Mouse (Mus musculus) layer of hippocampus, adult 9-11 months (tissue): ENCODE measurements around the gene Stk11.

Source experiments
- DNase-seq: peaks from one replicate; pipeline ENCODE4 v3.0.0; 2022

The Stk11 gene

GRCm38 (mm10) chr10:80146568-80147011 lies 31.0 kb downstream of the Stk11 start:
- peak; percentile 49 for DNase-seq

DNA sequence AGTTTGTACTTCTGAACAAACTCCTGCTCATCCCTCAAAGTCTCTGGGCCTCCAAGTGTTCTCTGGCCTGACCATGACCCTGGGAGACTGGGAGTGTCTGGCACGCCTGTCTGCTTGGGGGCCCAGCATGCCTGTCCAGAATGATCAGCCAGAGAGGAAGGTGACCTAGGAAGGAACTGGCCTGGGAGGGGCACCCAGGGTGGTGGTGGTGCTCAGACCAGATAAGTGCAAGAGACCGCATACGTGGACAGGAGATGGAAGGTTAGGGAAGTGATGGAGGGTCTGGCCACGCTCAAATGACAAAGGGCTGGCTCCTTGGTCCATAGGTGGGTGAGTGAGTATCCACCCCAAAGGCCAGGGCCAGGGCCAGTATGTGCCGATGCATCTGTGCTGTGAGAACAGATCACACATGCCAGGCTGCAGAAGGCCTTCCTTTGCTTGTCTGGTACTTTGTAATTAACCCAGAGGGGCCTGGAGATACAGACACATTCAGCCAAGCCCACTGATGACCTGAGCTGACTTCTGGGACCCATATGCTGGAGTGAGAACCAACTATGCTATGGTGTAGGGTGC lies 31.6 kb downstream of the Stk11 start:
- peak; percentile 47 for DNase-seq

GRCm38 (mm10) chr10:80147719-80148601 lies 32.4 kb downstream of the Stk11 start, which contains the start of gene Midn:
Gene Midn, plus strand, starts transcription at chr10:80148272.
- peak; percentile 73 for DNase-seq

- peak; percentile 94 for DNase-seq
Observed at GRCm38 (mm10) chr10:80148610-80149290, 33.1 kb downstream of the Stk11 start.

DNA sequence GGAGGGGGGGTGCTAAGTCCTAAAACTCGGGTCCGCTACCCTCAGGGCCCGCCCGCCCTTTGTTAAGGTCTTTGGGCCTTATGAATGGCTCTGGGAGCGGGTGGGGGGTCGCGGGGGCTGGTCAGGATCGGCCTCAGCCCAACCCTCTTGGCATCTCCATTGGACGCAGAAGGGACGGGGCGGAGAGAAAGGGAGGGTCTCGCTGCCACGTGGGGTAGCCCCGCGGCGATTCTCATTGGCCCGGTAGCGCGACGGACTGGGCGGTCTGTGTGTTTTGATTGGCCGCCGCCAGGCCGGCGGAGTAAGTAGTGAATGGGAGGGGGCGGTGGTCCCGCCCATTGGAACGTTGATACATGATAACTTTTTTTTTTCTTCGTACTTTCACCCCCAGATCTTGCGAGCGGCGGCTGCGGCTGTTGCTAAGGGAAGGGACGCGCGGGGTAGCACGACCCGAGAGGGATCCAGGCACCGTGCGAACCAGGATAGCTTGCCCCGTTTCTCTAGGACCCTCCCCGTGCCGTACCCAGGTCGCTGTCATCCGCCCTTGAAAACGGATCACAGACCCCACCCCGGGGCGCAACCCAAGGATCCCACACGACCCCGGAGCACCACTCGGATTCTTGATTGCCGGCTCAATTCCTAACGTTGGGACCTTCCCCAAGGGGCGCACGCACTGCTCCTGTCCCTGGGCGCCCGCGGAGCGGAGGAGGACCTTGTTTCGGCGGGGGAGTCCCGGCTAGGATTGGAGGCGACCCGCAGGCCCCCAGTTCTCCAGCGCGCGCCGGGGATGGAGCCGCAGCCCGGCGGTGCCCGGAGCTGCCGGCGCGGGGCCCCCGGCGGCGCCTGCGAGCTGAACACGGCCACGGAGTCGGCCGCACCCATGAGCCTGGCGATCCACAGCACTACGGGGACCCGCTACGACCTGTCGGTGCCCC lies 34.0 kb downstream of the Stk11 start:
- peak; percentile 99 for DNase-seq

GRCm38 (mm10) chr10:80150226-80151210 lies 34.9 kb downstream of the Stk11 start:
- DNase-seq, result peak; percentile 65

DNA sequence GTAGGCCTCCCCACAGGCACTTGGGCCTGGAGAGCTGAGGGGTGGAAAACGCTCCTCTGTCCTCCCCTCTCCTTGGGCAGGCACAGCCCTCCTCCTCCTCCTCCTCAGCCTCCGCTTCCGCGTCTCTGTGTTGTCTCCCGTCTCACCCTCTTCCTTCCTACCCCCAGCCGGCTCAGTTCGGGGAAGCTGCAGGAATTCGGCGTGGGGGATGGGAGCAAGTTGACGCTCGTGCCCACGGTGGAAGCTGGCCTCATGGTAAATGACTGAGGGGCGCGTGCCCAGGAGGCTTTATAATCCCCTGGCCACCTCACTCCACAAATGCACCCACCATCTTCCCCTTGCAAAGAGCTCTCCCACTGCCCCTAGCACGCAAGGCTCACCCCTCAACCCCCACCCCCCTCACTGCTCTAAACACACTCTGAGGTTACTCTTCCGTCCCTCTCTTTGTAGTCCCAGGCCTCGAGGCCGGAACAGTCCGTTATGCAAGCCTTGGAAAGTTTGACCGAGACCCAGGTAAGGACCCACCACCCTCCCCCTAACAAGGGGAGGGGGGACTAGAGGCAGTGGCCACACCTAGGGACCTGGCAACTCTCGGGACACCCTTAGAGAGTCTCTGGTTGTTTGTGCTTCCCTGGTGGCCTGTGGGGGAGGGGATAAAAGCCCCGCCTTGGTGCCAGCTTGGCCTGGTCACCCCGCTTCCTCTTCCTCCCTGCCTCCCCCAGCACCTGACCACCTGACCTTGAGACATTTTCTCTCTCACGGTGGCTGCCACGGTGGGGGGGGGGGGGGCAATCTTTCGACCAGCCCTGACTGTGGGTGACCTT lies 35.8 kb downstream of the Stk11 start:
- peak; percentile 77 for DNase-seq

DNA sequence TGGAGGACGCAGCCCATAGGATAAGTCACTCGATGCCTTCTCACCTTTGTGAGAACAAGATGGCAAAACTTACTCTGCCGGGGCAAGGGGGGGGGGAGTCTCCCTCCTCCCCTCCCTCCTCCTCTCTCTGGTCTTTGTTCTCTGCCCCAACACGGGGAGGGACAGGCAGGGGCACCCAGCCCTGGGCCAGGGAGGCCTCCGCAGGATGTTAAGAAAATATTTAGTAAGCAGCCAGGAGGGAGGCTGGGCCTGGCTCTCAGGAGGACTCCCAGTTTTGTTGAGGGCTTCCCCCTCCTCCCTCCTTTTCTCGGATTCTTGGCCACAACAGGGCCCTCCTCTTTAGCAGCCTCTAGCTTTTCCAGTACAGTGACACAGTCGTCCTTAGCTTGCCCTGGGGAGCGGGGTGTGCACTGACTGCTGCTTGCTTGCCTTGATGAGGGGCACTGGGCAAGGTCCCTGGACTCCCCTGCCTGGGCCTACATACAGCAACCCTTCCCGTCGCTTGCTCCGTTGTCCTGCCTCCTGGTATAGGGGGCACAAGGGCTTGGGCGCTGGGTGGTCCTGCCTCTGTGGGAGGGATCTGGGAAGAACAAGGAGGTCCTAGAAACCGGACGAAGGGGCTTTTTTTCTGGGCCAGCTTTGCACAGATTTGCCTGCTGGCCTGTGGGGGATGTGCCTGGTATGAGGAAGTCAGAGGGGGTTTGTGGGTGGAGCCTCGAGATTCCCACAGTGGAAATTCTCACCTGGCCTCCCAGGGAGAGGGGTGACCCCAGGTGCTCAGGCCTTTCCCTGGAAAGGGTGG lies 36.7 kb downstream of the Stk11 start:
- no peak for DNase-seq

DNA sequence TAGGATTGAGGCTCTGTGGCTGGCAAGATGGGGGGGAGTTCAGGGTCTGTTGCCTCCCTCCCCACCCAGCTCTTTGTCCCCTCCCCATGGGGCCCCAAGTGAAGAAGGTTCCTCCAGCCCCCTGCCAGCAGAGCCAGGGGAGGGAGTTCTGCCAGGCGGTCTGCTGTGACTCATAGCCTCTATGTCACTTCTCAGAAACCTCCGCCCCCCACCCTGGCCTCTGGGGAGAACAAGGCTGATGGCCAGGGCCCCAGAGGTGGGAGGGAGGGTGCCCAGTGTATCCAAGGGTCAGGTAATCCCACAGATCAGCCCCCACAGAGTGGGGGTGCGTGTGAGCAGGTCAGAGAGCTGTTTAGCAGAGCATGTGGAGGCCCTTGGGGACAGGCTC lies 37.3 kb downstream of the Stk11 start:
- peak; percentile 60 for DNase-seq

DNA sequence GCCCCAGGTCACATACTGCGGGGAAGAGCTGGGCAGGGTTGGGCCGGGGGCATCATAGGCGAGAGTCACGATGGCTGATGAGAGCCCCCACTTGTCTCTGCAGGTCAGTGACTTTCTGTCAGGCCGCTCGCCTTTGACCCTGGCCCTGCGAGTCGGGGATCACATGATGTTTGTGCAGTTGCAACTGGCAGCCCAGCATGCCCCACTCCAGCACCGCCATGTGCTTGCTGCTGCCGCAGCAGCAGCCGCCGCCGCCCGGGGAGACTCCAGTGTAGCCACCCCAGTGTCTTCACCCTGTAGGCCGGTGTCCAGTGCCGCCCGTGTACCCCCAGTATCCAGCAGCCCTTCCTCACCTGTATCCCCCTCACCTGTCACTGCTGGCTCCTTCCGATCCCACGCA lies 38.1 kb downstream of the Stk11 start:
- DNase-seq, result no peak

DNA sequence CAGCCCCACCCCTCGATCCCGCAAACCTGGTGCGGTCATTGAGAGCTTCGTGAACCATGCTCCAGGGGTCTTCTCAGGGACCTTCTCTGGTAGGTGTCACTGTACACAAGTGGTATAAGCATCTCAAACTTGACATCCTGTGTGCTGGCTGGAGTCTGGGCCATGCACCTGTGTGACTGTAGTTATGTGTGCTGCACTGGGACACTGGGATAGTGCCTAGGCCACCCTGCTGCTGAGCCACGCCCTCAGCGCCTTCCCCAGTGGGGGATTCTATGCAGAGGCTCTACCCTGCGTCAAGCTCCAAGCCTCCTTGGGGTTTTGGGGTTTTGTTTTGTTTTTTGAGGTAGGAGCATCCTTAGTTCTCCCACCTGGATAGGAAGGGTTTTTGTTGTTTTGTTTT lies 38.8 kb downstream of the Stk11 start:
- DNase-seq, result no peak

DNA sequence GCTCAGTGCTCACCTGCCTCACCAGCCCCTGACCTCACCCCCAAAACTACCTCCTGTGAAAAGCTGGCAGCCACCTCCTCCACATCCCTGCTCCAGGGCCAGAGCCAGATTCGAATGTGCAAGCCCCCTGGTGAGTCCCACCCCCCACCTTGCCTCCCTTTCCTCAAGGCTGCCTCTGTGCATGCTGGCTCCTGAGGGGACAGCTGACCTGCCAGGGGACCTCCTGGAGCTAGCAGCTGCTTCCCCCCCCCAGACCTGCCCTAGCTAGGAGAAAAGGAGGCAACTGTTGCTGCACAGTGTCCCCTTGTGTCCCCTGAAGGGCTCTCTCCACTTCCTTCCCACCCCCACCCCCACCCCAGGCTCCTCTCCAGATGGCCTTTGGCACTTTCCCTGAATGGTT lies 39.7 kb downstream of the Stk11 start:
- no peak for DNase-seq

DNA sequence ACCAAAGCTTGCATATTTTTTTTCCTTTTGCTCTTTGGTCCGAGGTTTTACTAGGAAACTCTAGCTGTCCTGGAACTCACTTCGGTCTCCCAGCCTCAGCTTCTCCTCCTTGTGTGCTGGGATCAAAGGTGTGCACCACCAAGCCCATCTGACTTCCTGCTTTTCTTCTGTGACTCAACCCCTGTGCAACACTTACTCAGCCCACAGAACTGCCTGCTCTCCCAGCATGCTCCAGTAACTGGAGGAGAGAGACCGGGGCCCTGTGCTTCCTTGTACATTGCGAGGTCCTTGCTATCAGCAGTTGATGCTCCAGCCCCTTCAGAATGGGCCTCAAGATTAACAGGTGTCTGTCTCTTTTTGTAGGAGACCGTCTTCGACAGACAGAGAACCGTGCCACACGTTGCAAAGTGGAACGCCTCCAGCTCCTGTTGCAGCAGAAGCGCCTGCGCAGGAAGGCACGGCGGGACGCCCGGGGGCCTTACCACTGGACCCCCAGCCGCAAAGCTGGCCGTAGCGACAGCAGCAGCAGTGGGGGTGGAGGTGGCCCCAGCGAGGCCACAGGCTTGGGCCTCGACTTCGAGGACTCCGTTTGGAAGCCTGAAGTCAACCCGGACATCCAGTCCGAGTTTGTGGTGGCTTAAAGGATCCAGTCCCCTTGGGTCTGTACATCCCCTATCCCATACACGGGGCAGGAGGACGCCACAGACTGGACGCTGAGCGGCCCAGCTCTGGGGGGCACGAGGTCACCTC lies 40.6 kb downstream of the Stk11 start:
- DNase-seq, result no peak

DNA sequence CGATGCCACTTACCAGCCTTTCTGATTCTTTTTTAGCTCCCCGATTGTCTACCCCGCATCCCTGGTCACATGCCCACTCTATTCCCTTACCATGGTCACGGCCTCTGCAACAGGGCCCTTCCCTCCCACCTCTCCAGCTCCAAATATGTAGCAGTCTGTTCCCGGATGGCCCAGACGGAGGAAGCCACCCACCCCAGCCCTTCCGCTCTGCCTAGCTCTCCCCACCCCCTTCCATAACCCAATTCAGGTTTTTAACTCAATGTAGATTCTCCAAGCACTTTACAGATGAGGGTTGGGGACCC lies 41.1 kb downstream of the Stk11 start:
- no peak for DNase-seq

DNA sequence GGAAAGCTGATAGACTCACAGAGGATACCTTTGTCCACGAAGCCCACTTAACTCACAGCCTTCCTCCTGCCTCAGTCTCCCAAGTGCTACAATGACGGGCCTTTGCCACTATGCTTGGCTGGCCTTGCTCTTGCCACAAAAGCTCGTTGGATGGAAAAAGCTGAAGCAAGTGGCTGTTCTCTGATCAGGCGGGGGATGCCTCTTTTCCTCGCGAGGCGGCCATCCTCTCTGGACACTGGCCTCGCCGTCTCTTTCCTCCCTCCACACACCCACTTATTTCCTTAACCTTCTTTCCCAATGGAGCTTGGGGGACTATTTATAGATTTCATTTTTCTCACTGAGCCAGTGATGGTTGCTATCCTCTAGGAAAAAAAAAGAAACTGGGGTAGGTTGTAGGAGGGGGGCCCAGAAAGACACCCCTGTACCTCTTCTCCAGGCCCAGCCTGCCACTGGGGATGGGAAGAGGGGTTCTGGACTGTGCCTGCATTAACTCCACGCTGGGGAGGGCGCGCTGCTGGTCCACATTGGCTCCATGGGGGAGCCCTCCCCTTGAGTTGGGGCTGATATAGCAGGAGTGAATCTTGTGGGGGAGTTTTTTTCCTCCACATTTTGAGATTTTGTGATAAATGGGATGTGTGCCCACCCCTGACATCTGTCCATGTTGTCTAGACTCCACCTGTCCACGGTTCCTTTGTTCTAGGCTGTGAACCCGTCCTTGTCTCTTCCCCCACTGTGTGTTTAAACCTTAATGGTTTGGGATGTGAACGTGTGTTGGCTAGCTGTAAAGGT lies 41.7 kb downstream of the Stk11 start:
- DNase-seq, result no peak

DNA sequence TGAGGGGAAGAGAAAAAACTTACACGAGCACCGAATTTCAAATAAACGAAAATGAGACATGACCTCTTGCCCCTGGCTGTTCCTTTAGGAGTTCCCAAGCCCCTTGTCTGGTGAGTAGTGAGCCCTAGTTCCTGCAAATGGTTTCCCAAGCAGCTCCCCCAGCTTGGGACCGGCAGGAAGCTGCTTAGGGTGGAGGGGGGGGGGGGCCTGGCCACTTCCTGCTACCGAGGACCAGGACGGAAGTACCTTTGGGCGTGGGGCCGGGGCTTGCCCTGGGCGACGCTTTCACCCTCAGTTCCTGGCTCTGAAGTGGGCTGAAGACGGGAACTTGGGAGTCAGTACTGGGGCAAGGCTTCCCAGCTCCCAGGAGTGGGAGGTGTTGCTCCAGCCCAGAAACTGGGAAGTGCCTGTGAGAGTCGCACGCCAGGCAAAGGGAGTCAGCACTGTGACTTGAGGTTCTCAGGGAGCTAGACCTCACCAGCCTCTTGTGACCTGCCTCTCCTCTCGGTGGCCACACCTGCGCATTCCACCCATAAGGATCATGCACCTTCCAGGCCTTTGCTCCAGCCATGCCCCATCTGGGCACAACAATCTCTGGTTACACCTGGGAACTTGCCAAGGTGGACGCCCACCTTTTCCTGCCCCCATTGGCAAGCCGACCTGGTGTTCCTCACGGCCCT lies 42.8 kb downstream of the Stk11 start:
- no peak for DNase-seq

DNA sequence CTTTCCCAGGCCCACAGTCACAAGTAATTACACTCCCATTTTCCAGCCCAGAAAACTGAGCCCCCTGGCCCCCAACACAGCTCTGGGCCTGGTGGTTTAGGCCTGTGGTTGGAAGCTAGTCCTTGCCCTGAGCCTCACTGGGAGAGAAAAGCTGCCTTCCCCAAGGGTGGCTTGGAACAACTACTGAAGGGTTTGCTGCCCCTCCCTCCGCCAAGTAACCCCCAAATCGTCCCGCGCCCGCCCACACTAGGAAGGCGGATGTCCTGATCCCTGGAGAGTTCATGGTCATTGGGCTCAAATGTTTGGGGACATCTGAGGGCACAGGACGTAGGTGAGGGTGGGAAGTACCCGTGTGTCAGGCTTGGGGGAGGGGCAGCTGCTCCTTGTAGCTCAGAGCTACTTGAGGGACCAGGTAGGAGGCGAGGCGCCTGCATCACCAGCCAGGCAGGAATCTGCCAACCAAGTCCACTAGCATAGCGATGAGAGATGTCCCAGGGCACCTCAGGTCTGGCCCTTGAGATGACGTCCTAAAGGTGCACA lies 43.5 kb downstream of the Stk11 start:
- DNase-seq, result peak; percentile 67
